Mouse (Mus musculus): ENCODE measurements around the gene Olfr1123.
"Not testable (repeated sequence)": the region's sequence is repeated elsewhere in the genome, so short reads cannot be mapped to it uniquely, and the experiment has no call there.

The Olfr1123 gene

GRCm38 (mm10) chr2:87416335-87416734 lies at the start of gene Olfr1123:
TSS of gene Olfr1123 (plus strand) at chr2:87416635.
- no peak for DNase-seq (ENCODE audit: low read depth in 1 of 2, low spot score in 2 of 2)

GRCm38 (mm10) chr2:87369595-87369994 lies 46.8 kb upstream of the Olfr1123 start, which contains the start of gene Olfr1121:
TSS of gene Olfr1121 (plus strand) at chr2:87369895.
- no peak for DNase-seq (ENCODE audit: low read depth in 1 of 2, low spot score in 2 of 2)

GRCm38 (mm10) chr2:87371726-87372125 lies 44.7 kb upstream of the Olfr1123 start:
- DNase-seq (ENCODE audit: low read depth in 1 of 2, low spot score in 2 of 2), result no peak

DNA sequence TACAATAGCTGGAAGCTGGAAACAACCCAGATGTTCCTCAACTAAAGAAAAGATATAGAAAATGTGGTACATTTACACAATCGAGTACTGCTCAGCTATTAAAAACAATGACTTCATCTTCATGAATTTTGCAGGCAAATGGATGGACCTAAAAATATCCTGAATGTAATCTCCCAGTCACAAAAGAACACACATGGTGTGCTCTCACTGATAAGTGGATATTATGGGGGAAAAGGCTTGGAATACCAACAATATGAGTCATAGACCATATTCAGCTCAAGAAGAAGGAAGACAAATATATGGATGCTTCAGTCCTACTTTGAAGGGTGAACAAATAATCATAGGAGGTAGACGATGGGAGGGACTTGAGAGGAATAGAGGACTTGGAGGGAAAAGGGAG lies 32.5 kb upstream of the Olfr1123 start:
- no peak for DNase-seq (ENCODE audit: low read depth in 1 of 2, low spot score in 2 of 2)

GRCm38 (mm10) chr2:87385549-87385948 lies 30.9 kb upstream of the Olfr1123 start, which contains the start of gene Olfr1122:
TSS of gene Olfr1122 (plus strand) at chr2:87385849.
- no peak for DNase-seq (ENCODE audit: low read depth in 1 of 2, low spot score in 2 of 2)

- DNase-seq (ENCODE audit: low read depth in 1 of 2, low spot score in 2 of 2), result not testable (repeated sequence)
Measured at GRCm38 (mm10) chr2:87393605-87394004, 22.8 kb upstream of the Olfr1123 start.

DNA sequence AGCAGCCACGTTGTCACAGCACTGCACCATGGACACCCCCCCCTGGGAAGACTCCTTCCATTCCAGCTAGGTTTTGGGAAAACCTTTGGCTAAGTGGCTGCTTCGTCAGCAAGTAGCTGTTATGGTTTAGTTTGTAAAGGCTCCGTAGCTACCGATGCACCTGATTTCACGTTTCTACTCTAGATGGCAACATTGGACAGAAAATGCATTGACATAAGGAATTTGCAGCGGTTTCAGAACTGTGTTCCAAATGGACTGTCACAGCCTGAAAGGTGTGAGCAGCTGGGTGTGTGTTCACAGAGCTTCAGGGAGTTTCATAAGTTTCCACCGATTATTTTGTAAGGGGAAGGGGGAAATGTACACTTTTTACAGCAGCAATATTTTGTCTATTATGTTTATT lies 21.7 kb upstream of the Olfr1123 start:
- DNase-seq (ENCODE audit: low read depth in 1 of 2, low spot score in 2 of 2), result not testable (repeated sequence)

- DNase-seq (ENCODE audit: low read depth in 1 of 2, low spot score in 2 of 2), result no peak
Measured at GRCm38 (mm10) chr2:87429975-87430374, 13.5 kb downstream of the Olfr1123 start, which contains the start of gene Olfr1124. TSS of gene Olfr1124 (plus strand) at chr2:87430275.

DNA sequence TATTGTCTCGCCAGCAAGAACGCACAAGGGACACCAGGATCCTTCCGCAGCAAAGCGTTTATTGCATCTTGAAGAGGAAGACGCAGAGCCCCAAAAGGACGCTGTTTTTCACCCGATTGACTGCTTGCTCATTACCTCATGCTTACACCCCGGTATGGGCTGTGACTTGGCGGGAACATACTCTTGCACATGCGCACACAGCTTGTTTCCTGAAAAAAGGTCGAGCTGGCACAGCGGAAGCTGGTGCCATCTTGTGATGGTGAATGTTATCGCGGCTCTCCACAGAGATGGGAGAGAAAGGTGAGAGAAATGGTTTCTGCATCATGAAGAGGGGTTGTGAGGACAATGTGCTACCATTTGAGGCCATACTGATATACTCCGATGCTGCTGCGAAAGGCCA lies 21.3 kb downstream of the Olfr1123 start:
- no peak for DNase-seq (ENCODE audit: low read depth in 1 of 2, low spot score in 2 of 2)

DNA sequence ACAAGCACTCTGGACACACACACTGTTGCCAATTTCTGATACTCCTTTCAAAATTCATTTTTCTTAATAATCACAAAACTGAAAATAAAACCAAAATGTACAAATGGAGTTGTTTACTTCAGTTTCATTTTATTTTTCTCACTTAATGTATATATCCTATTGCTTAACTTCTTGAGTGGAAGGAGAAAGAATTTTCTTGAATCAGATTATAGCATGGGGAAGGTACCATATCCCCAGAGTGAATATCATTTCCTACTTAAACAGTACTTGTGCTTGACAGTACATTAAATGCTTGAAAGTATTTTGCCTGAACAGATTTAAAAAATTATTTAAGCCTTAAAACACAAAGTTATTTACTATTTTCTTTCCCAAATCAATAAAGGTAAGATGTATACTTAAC lies 37.2 kb downstream of the Olfr1123 start, which contains the start of gene Olfr1126:
TSS of gene Olfr1126 (plus strand) at position 301 of the 400 bp plus-strand sequence.
- no peak for DNase-seq (ENCODE audit: low read depth in 1 of 2, low spot score in 2 of 2)

GRCm38 (mm10) chr2:87461769-87462168 lies 45.3 kb downstream of the Olfr1123 start:
- DNase-seq (ENCODE audit: low read depth in 1 of 2, low spot score in 2 of 2), result no peak

Data from monocyte, adult 2 months (primary cell).